Mouse (Mus musculus): ENCODE measurements around the gene Ank3.
A peak's percentile ranks its signal among the peaks of the same experiment; 100 is the strongest.

Gene Ank3

DNA sequence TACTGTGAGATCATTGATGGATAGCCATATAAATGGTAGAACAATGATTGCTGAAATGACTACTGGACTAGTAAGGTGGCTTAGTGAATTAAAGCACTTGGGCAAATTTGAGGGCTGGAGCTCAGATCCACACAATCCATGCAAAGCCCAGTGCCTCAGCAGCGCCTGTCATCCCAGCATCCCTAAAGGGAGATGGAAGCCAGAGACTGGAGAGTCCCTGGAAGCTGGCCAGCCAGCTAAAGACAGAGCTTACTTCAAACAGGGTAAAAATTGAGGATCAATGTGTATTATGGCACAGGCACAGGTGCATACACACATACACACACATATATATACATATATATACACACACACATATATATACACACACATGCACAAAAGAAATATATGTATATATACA lies 553.7 kb downstream of the Ank3 start:
- TF ChIP-seq CTCF (conservative IDR thresholded peaks at IDR 0.05; ENCODE audit: low read length) (no peak), NANOG (IDR thresholded peaks at IDR 0.05; ENCODE audit: borderline replicate concordance, low read length) (no peak), POU5F1 (IDR thresholded peaks at IDR 0.05; ENCODE audit: borderline replicate concordance, low read length) (no peak)
- peaks cover 32% of the 10 kb centered on the region for H3K4me1 ChIP-seq (replicated peaks; ENCODE audit: low read depth, low read length)
- H3K9me3 ChIP-seq (ENCODE audit: low read length) = no peaks in the 10 kb centered on the region
- H3K36me3 ChIP-seq (ENCODE audit: insufficient read depth, low read length) = no peaks in the 10 kb centered on the region
- no peaks in the 10 kb centered on the region for H3K27me3 ChIP-seq (ENCODE audit: insufficient read depth, low read length)
- no peak overlapping the region for H3K4me3 ChIP-seq (replicated peaks; ENCODE audit: low read length)

DNA sequence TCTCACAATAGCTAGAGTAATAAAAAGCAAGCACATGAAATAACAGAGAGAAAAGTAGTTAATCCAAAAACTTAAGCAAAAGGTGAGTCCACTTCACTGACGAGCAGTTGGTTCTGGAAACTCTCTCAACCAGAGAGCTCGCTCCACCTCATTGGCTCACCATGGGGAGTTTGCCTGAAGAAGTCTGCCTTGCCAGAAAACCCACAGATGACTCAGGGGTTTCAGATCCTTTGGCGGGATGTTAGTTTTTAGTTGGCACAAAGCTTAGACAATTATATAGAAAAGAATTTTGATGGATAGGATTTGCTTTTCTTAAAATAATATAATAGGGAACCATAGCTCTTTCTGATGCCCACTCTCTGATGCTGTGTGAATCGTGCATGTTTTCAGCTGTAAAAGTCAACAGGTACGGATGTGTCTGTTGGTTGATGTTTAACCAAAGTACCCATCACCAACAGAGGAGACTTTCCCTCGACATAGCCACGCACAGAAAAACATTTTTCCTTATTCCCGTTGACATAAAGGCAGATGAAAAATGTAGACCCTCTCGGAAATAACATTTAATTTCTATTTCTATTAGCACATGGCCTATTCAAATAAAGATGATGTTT lies 556.2 kb downstream of the Ank3 start:
- no peaks in the 10 kb centered on the region for H3K27me3 ChIP-seq (ENCODE audit: insufficient read depth, low read length)
- no peaks in the 10 kb centered on the region for H3K9me3 ChIP-seq (ENCODE audit: low read length)
- 0 out of 2 replicates have a peak, but pooled peaks cover 5% of the 10 kb centered on the region for H3K36me3 ChIP-seq (ENCODE audit: insufficient read depth, low read length)
- peaks cover 24% of the 10 kb centered on the region for H3K4me1 ChIP-seq (replicated peaks; ENCODE audit: low read depth, low read length)
- no peak for TF ChIP-seq NANOG (IDR thresholded peaks at IDR 0.05; ENCODE audit: borderline replicate concordance, low read length)
- TF ChIP-seq CTCF (conservative IDR thresholded peaks at IDR 0.05; ENCODE audit: low read length) = no peak
- no peak for TF ChIP-seq POU5F1 (IDR thresholded peaks at IDR 0.05; ENCODE audit: borderline replicate concordance, low read length)
- H3K4me3 ChIP-seq (replicated peaks; ENCODE audit: low read length) = no peak overlapping the region

DNA sequence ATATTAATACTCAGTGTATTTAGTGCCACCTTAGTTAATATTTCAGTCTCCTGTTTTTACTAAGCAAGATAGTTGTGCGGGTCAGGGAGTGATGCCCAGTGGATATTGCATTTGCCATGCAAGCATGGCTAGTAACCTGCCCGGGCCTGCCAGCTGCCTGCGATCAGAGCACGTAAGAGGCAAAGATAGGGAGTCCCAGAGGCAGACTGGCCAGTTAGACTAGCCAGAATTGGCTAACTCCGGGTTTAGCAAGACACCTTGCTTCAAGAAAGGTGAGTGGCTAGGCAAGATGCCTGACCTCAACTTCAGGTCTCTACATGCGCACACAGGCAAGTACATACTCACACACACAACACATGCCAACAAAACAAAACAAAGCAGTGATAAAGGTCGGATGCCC lies 563.7 kb downstream of the Ank3 start:
- Histone ChIP-seq H3K4me3 (replicated peaks; ENCODE audit: low read length) (no peak overlapping the region), H3K9me3 (ENCODE audit: low read length) (no peaks in the 10 kb centered on the region), H3K36me3 (ENCODE audit: insufficient read depth, low read length) (0 out of 2 replicates have a peak, but pooled peaks cover 6% of the 10 kb centered on the region), H3K4me1 (replicated peaks; ENCODE audit: low read depth, low read length) (peaks cover 8% of the 10 kb centered on the region), H3K27me3 (ENCODE audit: insufficient read depth, low read length) (no peaks in the 10 kb centered on the region)
- TF ChIP-seq CTCF (conservative IDR thresholded peaks at IDR 0.05; ENCODE audit: low read length) (no peak), NANOG (IDR thresholded peaks at IDR 0.05; ENCODE audit: borderline replicate concordance, low read length) (no peak), POU5F1 (IDR thresholded peaks at IDR 0.05; ENCODE audit: borderline replicate concordance, low read length) (no peak)

DNA sequence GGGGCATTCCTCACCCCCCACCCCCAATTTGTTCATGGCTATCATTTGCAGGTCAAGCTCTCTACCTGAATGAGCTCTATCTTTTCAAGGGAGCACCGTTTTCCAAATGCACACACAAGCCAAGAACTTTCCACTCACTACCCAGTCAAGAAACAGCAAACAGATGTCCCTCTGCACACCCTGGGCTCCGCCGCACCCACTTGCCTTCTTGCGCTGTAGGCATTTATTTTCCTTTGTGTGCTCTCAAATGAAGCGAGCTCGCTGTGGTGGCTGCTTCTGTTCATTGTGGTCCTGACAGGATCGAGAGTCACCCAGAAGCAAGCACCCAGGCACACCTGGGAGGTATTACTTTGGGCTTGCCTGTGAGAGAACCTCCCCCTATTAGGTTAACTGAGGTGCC lies 564.4 kb downstream of the Ank3 start:
- TF ChIP-seq NANOG (IDR thresholded peaks at IDR 0.05; ENCODE audit: borderline replicate concordance, low read length) (no peak), CTCF (conservative IDR thresholded peaks at IDR 0.05; ENCODE audit: low read length) (no peak)
- Histone ChIP-seq H3K27me3 (ENCODE audit: insufficient read depth, low read length) (no peaks in the 10 kb centered on the region), H3K9me3 (ENCODE audit: low read length) (no peaks in the 10 kb centered on the region), H3K4me3 (replicated peaks; ENCODE audit: low read length) (no peak overlapping the region), H3K4me1 (replicated peaks; ENCODE audit: low read depth, low read length) (peaks cover 9% of the 10 kb centered on the region), H3K36me3 (ENCODE audit: insufficient read depth, low read length) (0 out of 2 replicates have a peak, but pooled peaks cover 6% of the 10 kb centered on the region)

DNA sequence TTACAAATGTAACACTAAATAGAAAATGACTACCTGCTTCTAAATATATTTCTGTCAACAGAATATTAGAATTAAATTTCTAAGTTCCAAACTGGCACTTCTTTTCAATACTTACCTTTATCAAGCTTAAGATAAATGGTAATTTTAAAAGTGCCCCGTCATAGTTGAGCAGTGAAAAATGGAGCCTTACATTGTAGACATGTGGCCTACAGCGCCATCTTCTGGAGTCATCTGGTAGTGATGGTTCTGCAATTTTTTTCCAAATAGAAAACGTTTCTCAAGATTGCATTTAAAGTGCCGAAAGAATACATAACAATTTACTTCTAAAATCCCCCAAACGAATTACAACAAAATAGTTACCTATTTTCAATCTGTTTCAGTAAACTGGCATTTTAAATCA lies 566.0 kb downstream of the Ank3 start:
- no peaks in the 10 kb centered on the region for H3K9me3 ChIP-seq (ENCODE audit: low read length)
- H3K36me3 ChIP-seq (ENCODE audit: insufficient read depth, low read length) = 0 out of 2 replicates have a peak, but pooled peaks cover 2% of the 10 kb centered on the region
- no peak overlapping the region for H3K4me3 ChIP-seq (replicated peaks; ENCODE audit: low read length)
- H3K4me1 ChIP-seq (replicated peaks; ENCODE audit: low read depth, low read length) = peaks cover 26% of the 10 kb centered on the region
- TF ChIP-seq POU5F1 (IDR thresholded peaks at IDR 0.05; ENCODE audit: borderline replicate concordance, low read length) = no peak
- TF ChIP-seq CTCF (conservative IDR thresholded peaks at IDR 0.05; ENCODE audit: low read length) = peak; percentile 68
- H3K27me3 ChIP-seq (ENCODE audit: insufficient read depth, low read length) = no peaks in the 10 kb centered on the region

DNA sequence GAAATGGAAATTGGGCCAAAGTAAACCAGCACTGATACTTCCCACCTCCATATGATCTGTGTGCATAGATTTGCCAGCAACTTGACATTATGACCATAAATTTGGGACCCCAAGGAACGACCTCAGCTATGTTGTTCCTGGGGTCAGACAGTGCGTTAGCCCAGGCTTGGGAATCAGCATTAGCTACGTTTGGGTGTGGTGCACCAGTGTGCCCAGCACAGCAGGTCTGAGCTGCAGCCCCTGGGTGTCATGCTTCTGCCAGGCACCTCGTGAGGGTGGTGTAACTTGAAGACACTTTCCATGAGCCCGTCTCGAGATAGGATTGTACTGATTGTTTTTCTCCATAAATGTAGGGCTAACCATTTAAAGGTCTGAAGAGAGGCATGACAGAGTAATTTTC lies 566.5 kb downstream of the Ank3 start:
- H3K9me3 ChIP-seq (ENCODE audit: low read length) = no peaks in the 10 kb centered on the region
- no peaks in the 10 kb centered on the region for H3K27me3 ChIP-seq (ENCODE audit: insufficient read depth, low read length)
- no peaks in the 10 kb centered on the region for H3K36me3 ChIP-seq (ENCODE audit: insufficient read depth, low read length)
- TF ChIP-seq NANOG (IDR thresholded peaks at IDR 0.05; ENCODE audit: borderline replicate concordance, low read length) = no peak
- no peak for TF ChIP-seq CTCF (conservative IDR thresholded peaks at IDR 0.05; ENCODE audit: low read length)
- TF ChIP-seq POU5F1 (IDR thresholded peaks at IDR 0.05; ENCODE audit: borderline replicate concordance, low read length) = no peak
- peaks cover 27% of the 10 kb centered on the region for H3K4me1 ChIP-seq (replicated peaks; ENCODE audit: low read depth, low read length)
- H3K4me3 ChIP-seq (replicated peaks; ENCODE audit: low read length) = no peak overlapping the region

DNA sequence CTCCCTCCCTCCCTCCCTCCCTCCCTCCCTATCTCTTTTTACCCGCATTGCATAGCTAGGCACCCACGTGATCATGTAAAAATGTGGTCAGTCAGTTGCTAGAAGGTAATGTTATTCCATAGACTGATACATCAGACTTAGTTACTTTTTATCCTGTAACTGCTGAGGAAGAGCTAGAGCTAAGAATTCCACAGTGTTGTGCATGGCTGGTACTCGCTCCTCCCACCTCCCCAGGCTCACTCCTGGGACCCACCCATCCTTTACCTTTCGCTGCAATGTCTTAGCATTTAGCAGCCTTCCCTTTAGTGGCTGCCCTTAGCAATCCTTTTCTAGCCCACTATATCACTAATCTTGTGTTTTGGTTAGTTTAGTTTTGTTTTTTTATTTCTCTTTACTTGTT lies 569.4 kb downstream of the Ank3 start:
- H3K36me3 ChIP-seq (ENCODE audit: insufficient read depth, low read length) = no peaks in the 10 kb centered on the region
- no peak overlapping the region for H3K4me3 ChIP-seq (replicated peaks; ENCODE audit: low read length)
- peaks cover 27% of the 10 kb centered on the region for H3K4me1 ChIP-seq (replicated peaks; ENCODE audit: low read depth, low read length)
- TF ChIP-seq NANOG (IDR thresholded peaks at IDR 0.05; ENCODE audit: borderline replicate concordance, low read length) = no peak
- TF ChIP-seq CTCF (conservative IDR thresholded peaks at IDR 0.05; ENCODE audit: low read length) = no peak
- TF ChIP-seq POU5F1 (IDR thresholded peaks at IDR 0.05; ENCODE audit: borderline replicate concordance, low read length) = no peak
- no peaks in the 10 kb centered on the region for H3K27me3 ChIP-seq (ENCODE audit: insufficient read depth, low read length)
- H3K9me3 ChIP-seq (ENCODE audit: low read length) = no peaks in the 10 kb centered on the region

DNA sequence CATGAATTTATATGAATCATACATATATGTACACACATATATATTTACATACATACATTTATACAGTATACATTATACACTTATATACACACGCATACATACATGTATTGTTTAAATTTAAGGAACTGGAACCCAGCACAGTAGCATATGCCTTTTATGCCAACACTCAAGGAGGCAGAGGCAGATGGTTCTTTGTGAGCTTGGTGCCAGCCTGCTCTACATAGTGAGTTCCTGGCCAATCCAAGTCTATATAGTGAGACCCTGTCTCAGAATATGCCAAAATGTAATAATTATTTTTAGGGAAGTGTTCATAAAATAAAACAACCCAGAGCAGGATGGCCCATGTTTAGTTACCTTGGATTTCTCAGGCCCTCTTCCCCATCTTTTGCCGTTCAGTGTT lies 581.1 kb downstream of the Ank3 start:
- peaks cover 8% of the 10 kb centered on the region; the same call in 1 of the 2 replicates for H3K27me3 ChIP-seq (ENCODE audit: insufficient read depth, low read length)
- no peak overlapping the region for H3K4me3 ChIP-seq (replicated peaks; ENCODE audit: low read length)
- TF ChIP-seq POU5F1 (IDR thresholded peaks at IDR 0.05; ENCODE audit: borderline replicate concordance, low read length) = no peak
- no peak for TF ChIP-seq CTCF (conservative IDR thresholded peaks at IDR 0.05; ENCODE audit: low read length)
- TF ChIP-seq NANOG (IDR thresholded peaks at IDR 0.05; ENCODE audit: borderline replicate concordance, low read length) = no peak
- no peaks in the 10 kb centered on the region for H3K9me3 ChIP-seq (ENCODE audit: low read length)
- H3K4me1 ChIP-seq (replicated peaks; ENCODE audit: low read depth, low read length) = peaks cover 22% of the 10 kb centered on the region
- H3K36me3 ChIP-seq (ENCODE audit: insufficient read depth, low read length) = peaks cover 16% of the 10 kb centered on the region; the same call in 1 of the 2 replicates

Data from E14TG2a.4 (cell line).